Mouse (Mus musculus) ZHBTc4 (cell line): ENCODE results near the gene Arhgef3.

Experiments
- DNase-seq: peaks from one replicate; pipeline ENCODE4 v3.0.0-alpha.2; 2011; ENCODE audit warnings: low read depth, low spot score

Arhgef3 gene

GRCm38 (mm10) chr14:27411492-27411891, 296.8 kb downstream of the Arhgef3 start:
- DNase-seq: no peak

DNA sequence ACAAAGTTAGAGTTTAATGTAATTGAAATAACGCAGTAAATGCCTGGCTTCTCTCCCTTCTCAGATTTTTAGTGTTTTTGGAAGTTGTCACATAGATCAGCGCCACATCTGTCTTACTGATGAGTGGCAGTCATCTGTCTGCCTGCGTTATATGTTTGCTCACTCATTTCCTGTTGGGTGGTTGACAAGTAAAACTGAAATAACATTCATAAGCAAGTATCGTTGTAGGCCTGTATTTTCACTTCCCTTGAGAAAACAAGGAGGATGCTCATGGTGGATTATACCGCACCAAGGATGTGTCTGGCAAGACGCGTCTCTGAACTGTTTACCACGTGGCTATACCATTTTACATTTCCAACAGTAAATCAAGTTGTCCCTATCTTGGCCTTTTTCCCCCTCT, 298.0 kb downstream of the Arhgef3 start:
- DNase-seq: no peak

DNA sequence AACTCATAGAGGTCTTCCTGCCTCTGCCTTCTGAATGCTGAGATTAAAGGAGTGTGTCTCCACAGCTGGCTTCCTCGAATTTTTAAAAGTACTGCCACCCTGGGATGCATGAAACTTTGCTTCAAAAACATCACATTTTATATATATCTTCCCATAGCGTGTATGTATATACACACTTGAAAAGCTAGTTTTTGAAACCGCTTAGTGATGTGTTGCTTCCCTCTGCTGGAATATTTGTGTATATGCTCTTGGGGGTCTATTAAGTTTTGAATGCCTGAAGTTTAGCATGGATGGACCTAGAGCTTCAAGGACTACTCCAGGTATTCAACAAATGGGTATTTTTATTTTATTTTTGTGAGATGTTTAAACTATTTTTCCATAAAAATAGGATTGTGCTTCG, 299.3 kb downstream of the Arhgef3 start:
- DNase-seq: peak; percentile 43

GRCm38 (mm10) chr14:27420816-27421215, 306.1 kb downstream of the Arhgef3 start:
- DNase-seq: no peak

GRCm38 (mm10) chr14:27422301-27422700, 307.6 kb downstream of the Arhgef3 start:
- no peak for DNase-seq

DNA sequence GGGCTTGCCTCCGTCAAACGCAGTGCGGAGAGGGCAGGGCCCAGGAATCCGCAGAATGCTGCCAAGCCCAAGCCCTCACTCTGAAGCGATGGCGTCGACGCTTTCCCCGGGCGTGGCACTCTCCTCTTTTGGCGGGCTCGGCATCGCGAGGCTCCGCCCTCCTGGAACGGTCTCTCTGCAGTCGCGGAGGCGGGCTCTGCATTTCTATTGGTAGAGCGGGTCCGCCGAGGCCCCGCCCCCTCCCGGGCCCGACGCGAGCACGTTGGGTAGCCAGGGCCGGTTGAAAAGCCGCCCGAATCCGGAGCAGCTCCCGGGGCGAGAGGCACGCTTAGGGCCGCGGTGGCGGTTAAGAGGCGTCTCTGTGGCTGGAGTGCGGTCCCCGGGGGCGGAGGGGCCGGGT, 313.9 kb downstream of the Arhgef3 start, which contains the start of gene Fam208a:
Gene Fam208a, plus strand, starts transcription at position 262 of the 400 bp plus-strand sequence.
- peak; percentile 99 for DNase-seq

GRCm38 (mm10) chr14:27428973-27429711, 314.4 kb downstream of the Arhgef3 start:
- peak; percentile 94 for DNase-seq

DNA sequence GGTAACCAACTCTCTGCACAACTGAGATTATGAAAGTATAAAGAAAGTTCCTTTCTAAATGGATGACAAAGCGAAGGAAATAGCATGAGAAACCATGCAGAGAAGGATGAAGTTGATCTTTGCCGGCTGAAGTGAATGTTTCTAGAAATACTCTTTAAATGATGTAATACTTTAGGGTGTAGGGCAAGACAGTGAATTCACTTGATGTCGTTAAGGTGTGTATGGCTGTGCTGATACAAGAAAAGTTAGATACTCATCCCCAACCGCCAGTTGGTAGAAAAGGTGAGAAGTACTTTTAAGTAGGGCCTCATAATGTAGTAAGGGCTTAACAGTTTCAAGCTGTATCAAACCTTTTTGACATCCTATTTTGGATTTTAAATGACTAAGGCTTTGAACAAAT, 315.6 kb downstream of the Arhgef3 start:
- no peak for DNase-seq

- no peak for DNase-seq
These were observed 317.4 kb downstream of the Arhgef3 start for GRCm38 (mm10) chr14:27432064-27432463.

DNA sequence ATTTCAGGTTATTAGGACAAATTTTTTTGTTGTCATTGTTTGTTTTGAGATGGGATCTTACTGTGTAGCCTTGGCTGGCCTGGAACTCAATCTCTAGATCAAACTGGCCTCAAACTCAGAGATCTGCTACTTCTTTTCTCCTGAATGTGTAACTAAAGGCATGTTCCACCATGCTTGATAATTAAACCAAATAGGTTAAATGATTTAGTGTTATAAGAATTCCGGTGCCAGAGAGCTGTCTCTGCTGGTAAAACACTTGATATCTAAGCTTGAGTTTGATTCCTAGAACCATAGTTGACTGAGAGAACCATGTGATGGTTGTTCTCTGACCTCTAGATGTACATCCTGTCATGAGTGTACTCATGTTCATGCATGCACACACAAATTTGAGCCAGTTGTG, 321.4 kb downstream of the Arhgef3 start:
- peak; percentile 24 for DNase-seq

GRCm38 (mm10) chr14:27436826-27437225, 322.1 kb downstream of the Arhgef3 start:
- DNase-seq: peak; percentile 26

GRCm38 (mm10) chr14:27440921-27441320, 326.2 kb downstream of the Arhgef3 start:
- peak; percentile 70 for DNase-seq

GRCm38 (mm10) chr14:27444851-27445281, 330.2 kb downstream of the Arhgef3 start:
- no peak for DNase-seq

DNA sequence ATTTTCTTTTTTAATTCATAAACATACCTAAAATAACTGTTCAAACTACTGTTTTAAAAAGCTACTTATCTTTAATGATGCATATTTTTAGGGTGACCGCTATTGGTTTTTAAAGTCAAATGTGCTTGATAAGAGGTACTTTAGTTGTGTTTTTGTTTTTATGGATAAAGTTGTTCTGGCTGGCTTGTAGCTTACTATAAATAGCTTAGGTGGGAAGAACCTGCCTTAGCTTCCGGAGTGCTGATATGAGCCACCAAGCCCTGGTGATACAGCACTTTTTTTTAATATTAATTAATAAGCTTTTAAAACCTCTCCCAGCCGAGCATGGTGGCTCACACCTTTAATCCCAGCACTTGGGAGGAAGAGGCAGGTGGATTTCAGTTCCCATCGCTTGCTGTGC, 332.3 kb downstream of the Arhgef3 start:
- no peak for DNase-seq
